Mouse (Mus musculus): ENCODE data around the gene Aox1.

DNA sequence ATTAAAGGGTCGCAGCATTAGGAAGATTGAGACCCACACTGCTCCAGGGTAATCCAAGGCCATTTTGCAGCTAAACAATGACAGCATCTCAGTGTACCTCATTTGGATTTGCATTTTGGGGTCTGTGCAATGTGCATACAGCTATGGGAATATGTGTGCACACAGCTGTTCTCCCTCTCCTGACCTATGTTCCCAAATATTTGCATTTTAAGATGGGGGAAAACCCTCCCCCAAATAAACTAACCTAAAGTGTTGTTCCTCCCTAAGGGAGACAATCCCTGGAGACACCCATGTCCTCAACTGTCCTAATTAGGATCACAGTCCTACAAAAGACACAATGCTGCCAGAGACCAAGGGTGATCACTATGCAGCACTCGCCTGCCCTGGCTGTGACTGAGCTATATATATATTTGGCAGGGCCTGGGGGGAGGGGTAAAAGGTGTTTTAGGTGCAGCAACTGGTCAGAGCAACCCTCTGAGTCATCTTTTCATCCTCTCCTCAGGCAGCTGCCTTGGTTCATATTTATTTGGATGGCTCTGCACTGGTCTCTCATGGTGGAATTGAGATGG is 62.3 kb downstream of the Aox1 start:
- TF ChIP-seq GATA1 (IDR thresholded peaks at IDR 0.05; ENCODE audit: borderline replicate concordance, low read length) = no peak
- no peak for TF ChIP-seq FLI1 (IDR thresholded peaks at IDR 0.05; ENCODE audit: low read length)

All from megakaryocyte, embryonic 14.5 days (primary cell).